Mouse (Mus musculus) A20 (cell line): ENCODE results near the gene Gas2l3.

Experiments used
- DNase-seq: peaks from one replicate; pipeline ENCODE4 v3.0.0-alpha.2; 2011; ENCODE audit warnings: low read depth, low spot score

The Gas2l3 gene

GRCm38 (mm10) chr10:89443623-89444151 lies at the start of gene Gas2l3:
TSS of gene Gas2l3 (minus strand) at chr10:89443967.
- peak; percentile 94 for DNase-seq

- no peak for DNase-seq
Measured at GRCm38 (mm10) chr10:89491321-89491720, 47.6 kb upstream of the Gas2l3 start.

- DNase-seq, result no peak
Measured at GRCm38 (mm10) chr10:89490250-89490649, 46.5 kb upstream of the Gas2l3 start.

- DNase-seq, result no peak
Measured at GRCm38 (mm10) chr10:89489459-89489858, 45.7 kb upstream of the Gas2l3 start.

- DNase-seq, result no peak
Measured at GRCm38 (mm10) chr10:89486995-89487742, 43.4 kb upstream of the Gas2l3 start.

- DNase-seq, result no peak
Measured at GRCm38 (mm10) chr10:89484907-89485306, 41.1 kb upstream of the Gas2l3 start.

GRCm38 (mm10) chr10:89483812-89484602 lies 40.2 kb upstream of the Gas2l3 start:
- no peak for DNase-seq

GRCm38 (mm10) chr10:89483113-89483512 lies 39.3 kb upstream of the Gas2l3 start:
- no peak for DNase-seq

GRCm38 (mm10) chr10:89482142-89482681 lies 38.4 kb upstream of the Gas2l3 start:
- no peak for DNase-seq

- DNase-seq, result no peak
Measured at GRCm38 (mm10) chr10:89481638-89482037, 37.9 kb upstream of the Gas2l3 start.

GRCm38 (mm10) chr10:89478766-89479165 lies 35.0 kb upstream of the Gas2l3 start:
- DNase-seq, result no peak

- no peak for DNase-seq
Measured at GRCm38 (mm10) chr10:89470596-89471353, 27.0 kb upstream of the Gas2l3 start.

- no peak for DNase-seq
Measured at GRCm38 (mm10) chr10:89464760-89465405, 21.1 kb upstream of the Gas2l3 start.

GRCm38 (mm10) chr10:89462890-89463289 lies 19.1 kb upstream of the Gas2l3 start:
- DNase-seq, result no peak

- peak; percentile 86 for DNase-seq
Measured at GRCm38 (mm10) chr10:89461856-89462507, 18.2 kb upstream of the Gas2l3 start.

- no peak for DNase-seq
Measured at GRCm38 (mm10) chr10:89460972-89461371, 17.2 kb upstream of the Gas2l3 start.

- DNase-seq, result no peak
Measured at GRCm38 (mm10) chr10:89458770-89459169, 15.0 kb upstream of the Gas2l3 start.

GRCm38 (mm10) chr10:89453794-89454193 lies 10.0 kb upstream of the Gas2l3 start:
- DNase-seq, result peak; percentile 14

- no peak for DNase-seq
Measured at GRCm38 (mm10) chr10:89453068-89453641, 9.4 kb upstream of the Gas2l3 start.

- no peak for DNase-seq
Measured at GRCm38 (mm10) chr10:89450411-89450810, 6.6 kb upstream of the Gas2l3 start.
